Mouse (Mus musculus) naive thymus-derived CD4-positive, alpha-beta T cell, adult 2 months (primary cell): ENCODE data around the gene Ftcd.
A peak's percentile ranks its signal among the peaks of the same experiment; 100 is the strongest.

Source experiments
- DNase-seq: peaks from one replicate; pipeline ENCODE4 v3.0.0-alpha.2; 2011; ENCODE audit warnings: low read depth

Ftcd gene

DNA sequence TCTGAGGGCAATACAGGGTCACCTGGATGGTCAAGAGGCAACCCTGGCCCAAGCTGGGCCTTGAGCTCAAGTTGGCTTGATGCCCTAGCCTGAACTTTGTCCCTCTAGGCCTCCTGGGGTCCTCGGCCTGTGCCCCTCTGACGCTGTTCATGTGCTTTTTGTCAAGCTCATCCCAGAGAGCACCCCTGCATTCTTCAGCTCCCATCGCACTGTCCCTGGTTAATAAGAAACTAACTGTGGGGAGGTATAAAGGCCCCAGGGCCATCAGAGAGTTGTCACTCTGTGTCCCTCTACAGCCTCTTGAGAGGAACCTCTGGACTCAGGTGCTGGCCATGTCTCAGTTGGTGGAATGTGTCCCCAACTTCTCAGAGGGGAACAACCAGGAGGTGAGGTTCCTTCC is at the start of gene Ftcd:
TSS of gene Ftcd (plus strand) at position 275 of the 400 bp plus-strand sequence.
- no peak for DNase-seq

DNA sequence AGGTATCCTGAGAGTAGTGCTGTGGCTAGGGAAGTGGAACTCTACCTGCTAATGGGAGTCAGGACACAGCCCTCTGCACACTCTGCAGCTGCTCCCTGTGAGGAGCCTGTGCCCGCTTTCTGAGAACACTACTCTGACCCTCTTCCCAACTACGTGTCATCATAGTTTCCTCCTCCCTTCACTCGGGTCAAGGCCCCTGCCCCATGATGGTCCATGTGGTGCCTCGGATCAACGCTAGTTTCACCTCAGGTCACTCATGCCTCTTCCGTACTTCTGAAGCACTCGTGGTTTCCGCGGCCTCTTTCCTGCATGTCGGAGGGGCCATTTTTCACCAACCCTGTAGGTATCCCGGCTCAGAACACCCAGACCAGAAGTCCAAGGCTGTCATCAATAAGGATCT is 44.5 kb upstream of the Ftcd start:
- no peak for DNase-seq

DNA sequence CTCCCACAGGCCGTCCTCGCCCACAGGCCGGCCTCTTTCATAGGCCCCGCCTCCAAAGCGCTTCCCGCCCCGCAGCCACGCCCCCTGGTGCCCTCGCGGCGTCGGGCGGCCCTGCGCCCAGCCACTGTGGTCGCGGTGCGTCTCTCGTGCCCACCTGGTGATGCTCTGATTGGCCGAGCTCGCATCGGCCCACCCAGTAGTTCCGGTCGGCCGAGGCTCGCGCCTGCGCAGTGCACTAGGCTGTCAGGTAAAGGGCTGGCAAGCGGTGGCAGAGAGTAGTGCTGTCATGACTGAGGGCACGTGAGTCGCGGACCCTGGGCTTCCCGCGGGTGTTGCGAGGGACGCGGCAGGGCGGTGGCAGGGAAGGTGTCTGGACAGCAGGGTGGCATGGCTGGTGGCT is 44.1 kb upstream of the Ftcd start, which contains the start of gene Lss:
TSS of gene Lss (plus strand) at position 214 of the 400 bp plus-strand sequence.
- DNase-seq = peak; percentile 96

DNA sequence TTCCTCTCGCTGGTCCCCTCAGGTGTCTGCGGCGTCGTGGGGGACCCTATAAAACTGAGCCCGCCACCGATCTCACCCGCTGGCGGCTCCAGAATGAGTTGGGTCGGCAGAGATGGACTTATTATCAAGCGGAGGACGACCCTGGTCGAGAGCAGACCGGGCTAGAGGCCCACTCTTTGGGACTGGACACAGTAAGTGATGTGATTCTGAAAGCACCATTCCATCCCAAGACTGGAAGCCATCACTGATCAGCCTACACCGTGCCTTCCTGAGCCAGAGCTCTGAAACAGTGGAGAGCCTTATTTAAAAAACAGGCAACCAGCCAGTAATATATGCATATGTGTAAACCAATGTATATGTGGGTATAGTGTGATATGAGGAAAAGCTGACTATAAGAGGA is 43.6 kb upstream of the Ftcd start:
- DNase-seq = no peak

DNA sequence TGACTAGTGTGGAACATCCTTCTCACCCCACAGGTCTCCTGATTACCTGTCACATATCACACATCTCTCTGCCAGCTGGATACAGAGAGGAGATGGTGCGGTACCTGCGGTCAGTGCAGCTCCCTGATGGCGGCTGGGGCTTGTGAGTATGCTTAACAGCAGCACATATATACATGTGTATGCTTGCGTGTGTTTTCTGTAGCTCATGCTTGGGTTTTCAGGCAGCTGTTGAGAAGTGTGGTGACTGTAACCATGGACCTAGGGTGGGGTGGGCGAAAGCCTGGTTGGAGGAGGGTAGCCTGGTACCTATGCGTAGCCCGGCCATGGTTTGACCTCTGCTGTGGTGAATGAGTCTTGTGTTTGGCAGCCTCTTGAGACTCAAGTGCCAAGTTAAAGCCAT is 39.9 kb upstream of the Ftcd start:
- DNase-seq = no peak

DNA sequence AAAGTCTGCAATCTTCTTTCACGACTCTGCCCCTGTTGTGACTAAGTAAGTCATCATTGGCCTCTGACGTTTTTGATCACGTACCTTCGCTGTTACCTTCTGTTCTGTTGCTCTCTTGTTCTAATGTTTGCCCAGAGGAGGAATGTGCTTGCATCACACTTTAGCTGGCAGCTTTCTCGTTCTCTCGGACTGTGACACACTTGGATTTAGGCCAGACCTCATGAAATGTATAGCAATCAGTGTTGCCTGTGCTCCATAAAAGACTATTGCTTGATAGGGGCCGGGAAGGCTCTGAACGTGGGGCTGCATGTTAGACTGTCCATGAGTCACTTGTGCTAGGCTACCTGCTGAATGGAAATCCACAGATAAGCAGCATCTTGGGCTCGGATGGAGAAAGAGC is 37.8 kb upstream of the Ftcd start:
- DNase-seq = no peak

DNA sequence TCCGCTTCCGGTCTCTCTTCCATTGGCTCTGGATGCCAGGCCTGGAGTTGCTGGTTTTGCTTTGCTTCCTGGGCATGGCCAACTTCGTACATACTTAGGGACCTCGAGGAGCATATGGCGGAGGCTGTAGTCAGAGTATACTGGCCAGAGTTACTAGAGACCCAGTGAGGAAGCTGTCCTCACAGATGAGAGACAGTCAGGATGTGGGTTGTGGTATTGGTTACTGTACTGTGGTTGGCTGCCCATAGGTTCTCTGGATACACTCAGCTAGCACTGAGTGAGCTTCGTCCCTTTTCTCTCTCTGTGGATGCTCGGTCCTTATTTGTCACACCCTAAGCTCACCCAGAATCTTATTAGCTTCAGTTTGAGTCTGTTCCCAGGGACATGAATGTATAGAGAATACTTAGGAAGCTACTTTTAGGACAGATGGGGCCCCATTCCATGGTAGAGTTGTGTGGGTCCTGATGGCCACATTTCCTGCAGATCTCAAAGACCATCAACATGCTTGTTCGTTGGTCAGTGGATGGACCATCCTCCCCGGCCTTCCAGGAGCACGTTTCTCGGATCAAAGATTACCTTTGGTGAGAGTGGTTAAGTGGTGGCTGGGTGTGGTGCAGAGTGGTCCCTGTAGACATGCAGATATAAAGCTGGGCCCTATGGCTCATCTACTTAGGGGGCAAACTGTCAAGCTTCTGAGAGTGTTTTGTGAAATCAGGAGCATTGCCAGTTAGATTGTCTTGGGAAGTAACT is 33.9 kb upstream of the Ftcd start:
- DNase-seq = no peak

DNA sequence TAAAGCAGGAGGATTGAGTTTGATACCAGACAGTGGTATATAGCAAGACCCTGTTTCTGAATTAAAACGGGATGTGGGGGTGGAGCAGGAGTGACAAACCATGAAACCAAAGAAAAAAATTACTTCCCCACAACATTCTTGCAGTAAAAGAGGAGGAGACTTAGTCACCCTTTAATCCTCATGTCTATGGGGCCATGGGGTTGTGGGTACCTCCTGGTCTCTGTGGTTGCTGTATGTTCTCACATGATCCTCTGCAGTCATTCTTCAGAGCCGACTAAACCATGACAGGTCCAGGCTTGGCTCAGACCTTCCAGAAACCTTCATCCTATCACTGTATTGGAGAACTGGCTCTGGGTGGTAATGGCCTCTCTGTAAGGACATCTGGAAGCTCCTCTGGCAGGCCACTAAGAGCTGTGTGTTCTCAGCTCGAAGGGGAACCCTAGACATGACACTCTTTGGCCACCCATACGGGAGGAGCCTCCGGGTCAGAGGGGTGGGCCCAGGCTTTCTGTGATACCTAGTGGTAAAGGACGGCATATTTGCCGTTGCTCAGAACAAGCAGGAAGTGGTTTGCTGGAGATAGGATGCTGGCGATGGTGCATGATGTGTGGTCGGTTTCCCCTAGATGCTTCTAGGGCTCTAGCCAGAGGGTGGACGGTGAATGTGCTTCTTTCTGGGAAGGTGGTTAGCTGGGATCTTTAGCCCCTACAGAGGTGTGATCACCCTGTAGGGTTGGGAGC is 32.6 kb upstream of the Ftcd start:
- DNase-seq = peak; percentile 28

DNA sequence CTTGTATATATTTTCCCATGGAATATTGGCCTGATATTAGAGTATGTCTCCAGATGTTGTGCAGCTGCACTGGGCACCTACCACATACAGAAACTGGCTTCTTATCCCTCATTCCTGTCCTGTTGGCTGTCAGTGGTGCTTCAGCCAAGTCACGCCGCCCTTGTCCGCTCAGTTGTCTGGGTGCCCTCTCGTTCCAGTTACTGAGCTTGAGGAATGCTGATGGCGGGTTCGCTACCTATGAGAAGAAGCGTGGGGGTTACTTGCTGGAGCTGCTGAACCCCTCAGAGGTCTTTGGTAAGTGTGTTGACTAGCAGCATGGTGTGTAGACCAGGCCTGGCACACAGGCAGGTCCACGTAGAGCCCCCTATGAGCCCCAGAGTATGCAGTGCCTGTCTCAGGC is 28.9 kb upstream of the Ftcd start:
- no peak for DNase-seq

DNA sequence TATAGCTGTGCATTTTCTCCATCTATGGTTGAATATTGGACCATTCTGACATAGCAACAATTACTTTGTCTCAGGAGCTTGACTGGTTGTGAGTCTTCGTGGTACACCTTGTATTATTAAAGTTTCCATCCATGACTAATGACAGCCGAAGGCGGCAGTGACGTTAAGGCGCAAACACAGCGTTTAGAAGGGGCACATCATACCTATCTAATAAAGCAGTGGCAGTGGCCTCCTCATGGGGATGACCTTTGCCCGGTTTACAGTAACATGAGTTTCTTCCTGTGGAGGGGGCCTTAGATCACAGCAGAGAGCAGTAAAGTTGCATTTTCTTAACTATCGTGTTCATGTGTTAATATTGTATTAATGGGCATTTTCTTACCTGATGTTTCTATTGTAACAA is 27.2 kb upstream of the Ftcd start:
- no peak for DNase-seq

DNA sequence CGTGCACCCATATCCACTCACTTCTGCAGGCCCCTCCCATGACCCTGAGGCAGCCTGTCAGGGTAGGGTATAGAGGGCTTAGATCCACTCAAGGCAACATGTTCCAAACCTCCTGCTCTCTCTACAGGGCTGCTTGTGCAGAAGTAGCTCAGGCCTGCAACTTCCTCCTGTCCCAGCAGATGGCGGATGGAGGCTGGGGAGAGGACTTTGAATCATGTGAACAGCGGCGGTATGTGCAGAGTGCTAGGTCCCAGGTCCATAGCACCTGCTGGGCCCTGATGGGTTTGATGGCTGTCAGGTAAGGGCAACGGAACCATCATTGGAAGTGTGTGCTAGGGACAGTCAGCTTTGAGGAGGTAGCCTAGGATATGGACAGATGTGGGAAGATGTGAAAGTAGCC is 25.0 kb upstream of the Ftcd start:
- DNase-seq = no peak

DNA sequence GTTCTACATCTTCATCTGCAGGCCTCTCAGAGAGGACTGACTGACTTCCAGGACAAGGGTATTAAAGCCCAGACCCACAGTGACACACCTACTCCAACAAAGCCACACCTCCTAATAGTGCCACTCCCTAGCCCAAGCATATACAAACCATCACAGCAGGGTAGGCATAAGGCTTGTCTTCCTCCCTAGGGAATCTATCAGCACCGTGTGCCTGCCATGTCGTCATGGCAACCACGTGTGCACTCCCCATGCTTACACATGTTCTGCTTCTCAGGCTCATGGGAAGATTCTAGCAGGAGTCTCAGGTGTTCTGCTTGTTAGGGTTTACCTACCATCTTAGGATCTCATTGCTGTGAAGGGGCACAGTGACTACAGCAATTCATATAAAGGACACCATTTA is 23.9 kb upstream of the Ftcd start:
- no peak for DNase-seq

DNA sequence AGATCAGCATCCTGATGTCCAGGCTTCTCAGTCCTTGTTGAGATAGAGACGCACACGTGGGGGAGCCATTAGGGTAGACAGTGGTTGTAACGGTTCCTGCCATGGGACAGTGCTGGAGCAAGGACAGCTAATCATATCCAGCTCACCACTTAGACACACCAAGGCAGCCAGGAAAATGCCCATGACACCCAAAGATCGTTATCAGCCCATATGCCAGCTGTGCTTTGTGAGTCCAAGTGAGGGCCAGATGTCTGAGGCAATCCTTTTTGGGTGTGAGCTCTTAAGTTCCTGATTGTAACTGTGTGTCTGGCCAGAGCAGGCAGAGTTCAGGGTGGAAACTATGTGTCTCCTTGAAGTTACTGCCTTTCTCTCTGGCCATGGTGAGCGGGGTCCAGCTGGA is 21.4 kb upstream of the Ftcd start:
- DNase-seq = no peak

DNA sequence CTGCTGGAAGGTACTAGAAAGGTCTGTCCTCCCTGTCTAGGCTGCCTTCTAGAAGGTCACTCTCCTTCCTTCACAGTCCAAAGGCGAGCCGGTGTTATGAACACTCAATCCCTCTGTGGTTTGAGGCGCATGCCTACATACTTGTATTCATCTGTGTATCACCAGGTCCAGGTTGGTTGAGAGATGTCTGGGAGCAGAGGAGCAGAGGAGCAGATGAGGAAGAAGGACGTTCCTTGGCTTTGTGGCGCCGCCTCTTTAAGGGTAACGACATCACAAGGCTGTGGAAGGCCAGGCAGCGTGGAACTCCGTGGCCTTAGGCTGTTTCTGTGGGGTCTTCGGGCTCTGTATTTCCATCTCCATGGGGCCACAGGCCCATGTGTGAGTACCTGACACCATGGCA is 13.5 kb upstream of the Ftcd start, which contains the start of gene Spatc1l:
TSS of gene Spatc1l (plus strand) at position 301 of the 400 bp plus-strand sequence.
- DNase-seq = no peak

DNA sequence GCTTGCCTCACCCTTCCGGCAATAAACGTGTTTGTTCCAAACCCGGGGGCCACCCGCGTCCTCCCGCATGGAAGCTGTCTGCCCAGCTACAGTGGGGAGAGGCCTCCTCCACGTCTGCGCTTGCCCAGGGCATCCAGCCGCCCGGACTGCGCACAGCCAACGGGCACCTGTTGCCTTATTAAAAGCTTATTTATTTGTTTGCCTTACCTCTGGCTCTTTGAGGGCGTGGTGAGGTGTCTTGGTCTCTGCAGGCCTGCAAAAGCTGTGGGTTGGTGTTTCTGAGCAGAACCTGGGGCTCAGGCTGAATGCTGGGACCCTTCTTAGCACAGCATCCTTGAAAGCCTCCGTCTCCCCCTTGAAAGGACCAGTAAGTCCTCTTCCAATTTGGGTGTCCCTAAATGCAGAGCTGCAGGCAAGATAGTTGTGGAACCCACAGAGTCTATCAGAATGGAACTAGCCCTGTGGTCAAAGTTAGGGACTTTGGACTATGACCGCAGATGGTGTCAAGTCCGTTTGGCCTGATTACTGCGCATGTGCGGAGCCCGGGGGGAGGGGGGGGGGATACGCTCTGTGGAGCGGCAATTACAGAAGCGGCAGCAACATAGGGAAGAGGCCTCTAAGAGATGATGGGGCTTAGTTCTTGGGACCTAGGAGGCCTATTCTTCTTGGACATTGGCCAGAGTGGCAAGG is 5.3 kb upstream of the Ftcd start:
- no peak for DNase-seq

DNA sequence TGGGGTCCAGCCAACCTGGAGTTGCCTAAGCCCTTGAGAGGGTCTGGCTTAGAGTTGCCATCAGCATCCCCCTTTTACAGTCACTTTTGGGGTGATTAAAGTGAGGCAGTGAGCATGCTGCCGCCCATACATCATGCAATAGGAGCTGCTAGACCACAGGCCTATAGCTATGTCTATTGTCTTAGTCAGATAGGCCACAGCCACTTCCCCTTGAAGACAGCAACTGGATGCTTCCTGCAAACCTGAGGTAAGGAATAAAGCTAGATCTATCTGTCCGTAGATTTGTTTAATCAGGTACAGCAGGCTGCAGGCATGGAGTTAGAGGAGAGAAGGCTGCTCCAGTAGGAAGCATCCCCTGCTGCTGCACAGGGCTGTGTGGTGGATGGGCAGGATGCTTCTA is 4.4 kb upstream of the Ftcd start:
- no peak for DNase-seq

DNA sequence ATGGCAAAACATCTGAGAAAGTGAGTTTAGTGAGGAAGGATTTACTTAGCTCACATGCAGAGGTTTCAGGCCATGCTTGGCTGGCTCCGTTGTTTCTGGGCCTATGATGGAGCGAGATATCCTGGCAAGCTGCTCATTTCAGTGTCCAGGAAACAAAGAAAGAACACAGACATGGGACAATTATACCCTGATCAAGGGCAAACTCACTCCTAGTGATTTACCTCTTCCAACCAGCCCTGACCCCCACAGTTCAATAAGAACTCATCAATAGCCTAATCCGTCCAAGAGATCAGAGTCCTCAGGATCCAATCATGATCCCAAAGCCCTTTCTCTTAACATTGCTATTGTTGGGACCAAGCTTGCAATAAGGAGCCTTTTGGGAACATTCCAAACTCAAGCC is 3.3 kb upstream of the Ftcd start:
- no peak for DNase-seq

DNA sequence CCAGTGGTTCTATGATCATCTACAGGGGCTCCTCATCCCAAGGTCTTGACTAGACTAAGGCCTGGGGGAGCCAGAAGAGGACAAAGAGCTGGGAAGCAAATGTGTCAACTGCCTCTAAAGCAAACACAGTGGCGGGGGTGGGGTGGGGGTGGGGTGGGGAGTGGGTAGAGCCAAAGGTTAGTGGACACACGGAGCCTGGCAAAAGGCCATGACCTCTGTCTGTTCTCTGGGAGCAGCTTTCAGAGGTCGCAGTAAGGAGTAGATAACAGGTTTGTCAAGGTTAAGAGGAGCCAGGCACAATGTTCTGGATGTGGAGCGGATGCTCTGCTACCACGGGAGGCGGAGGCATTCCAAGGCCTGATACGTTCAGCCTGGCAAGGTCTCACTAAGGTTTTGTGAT is 1.5 kb downstream of the Ftcd start:
- DNase-seq = no peak

DNA sequence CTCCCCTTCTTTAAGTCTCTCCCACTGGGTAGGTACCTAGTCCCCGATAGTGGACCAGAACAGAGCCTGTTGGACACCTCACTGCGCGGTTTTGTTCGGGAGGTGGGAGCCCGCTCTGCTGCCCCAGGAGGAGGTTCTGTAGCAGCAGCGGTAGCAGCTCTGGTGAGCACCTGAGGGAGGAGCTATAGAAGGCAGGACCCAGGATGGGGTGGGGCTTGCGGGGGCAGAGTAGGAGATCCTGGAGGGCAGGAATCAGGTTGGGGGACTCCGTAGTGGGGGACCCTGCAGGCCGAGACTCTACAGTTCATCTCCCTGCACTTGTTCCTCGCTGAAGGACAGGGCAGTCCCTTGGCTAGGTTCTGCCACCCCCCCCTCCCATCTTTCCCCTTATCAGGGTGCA is 8.7 kb downstream of the Ftcd start:
- DNase-seq = no peak

DNA sequence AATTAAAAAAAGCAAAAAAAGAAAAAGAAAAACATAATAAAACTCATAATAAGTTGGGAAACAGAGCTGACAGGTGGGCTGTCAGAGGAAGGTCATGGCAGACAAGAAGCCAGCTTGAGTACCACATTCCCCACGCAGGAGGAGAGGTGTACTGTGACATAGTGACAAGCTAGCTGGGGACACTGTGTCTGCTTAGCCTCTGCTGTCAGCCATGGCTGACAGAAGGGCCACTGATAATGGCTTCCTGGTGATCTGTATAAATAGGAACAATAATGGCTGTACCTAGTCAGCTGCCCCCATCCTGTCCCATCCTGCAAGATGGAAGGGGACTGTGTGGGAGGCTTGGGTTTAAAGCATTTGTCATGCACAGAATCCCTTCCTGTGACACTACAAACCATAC is 10.7 kb downstream of the Ftcd start:
- DNase-seq = no peak

DNA sequence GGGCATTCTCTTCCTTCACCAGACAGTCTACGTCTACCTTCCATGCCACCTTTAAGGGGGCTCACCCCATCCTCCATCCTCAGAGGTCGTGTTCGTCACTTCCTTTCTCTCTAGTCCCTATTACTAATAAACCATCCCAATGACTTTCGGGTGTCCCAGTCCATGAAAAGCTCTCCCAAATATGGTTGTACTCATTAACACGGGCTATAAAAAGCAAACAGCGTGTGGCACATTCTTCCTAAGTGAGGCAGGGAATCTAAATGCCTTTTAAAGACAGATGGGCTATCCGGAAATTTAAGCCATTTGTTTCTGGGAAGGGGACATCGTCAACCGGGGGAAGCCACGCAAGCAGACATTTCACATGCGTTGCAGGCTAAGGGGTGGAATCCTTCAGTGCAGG is 14.7 kb downstream of the Ftcd start:
- no peak for DNase-seq

DNA sequence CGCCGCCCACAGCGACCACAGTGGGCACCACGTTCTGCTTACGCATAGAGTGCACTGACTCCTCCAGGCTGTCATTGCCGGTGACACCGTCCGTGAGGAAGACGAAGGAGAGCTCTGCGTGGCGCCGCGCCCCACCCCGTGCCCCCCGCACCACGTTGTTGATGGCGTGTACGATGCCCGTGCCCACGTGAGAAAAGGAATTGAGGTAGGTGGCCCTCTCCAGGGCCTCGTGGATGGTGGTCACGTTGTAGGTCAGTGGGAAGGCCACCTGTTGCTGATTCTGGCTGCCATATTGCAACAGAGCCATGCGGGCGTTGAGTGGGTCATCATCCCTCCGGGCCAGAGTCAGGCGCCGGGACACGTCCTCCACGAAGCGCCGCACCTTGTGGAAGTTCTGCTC is 20.9 kb downstream of the Ftcd start:
- no peak for DNase-seq

DNA sequence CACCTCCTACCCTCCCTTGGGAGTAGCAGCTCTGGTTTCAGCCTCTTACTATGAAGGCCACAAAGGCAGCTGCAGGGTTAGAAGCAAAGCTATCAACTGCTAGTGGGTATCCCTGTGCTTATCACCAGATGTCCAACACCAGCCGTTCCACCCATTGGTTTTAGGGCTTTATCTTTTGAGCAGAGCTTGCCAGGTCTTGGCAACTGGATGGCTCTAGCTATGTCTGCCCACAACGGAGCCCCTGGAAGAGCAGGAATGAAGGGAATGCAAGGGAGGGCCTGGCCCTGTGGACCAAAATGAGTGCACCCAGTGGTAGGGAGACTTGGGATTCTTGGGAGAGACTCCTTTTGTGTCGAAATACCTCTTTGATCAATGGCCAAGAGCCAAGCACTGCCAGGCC is 27.2 kb downstream of the Ftcd start:
- DNase-seq = no peak
